Mouse (Mus musculus) adrenal gland, adult (tissue): ENCODE measurements at regions not wholly inside any gene's neighbourhood (a gene's known extent, or its start where the extent isn't known, plus 50 kb on each side); places are given as distances from the start of the nearest gene placed in this dataset.

Source experiments
- DNase-seq, 2 experiments: peaks; one replicate each; pipeline ENCODE4 v3.0.0; 2022 to 2023; ENCODE audit warnings: low spot score in 1 of 2; ENCODE audit not compliant: inconsistent age in 2 of 2

- no peak for DNase-seq
Observed at GRCm38 (mm10) chr13:40509290-40509689, 148.0 kb upstream of the Ofcc1 start.

- DNase-seq = no peak
Observed at GRCm38 (mm10) chr13:40480830-40481229, 119.6 kb upstream of the Ofcc1 start.

- no peak for DNase-seq
Observed at GRCm38 (mm10) chr13:40472683-40473082, 111.4 kb upstream of the Ofcc1 start.

- DNase-seq = peak in 1 of 2 experiments; percentile 21
Observed at GRCm38 (mm10) chr13:40469162-40469561, 107.9 kb upstream of the Ofcc1 start.

- DNase-seq = no peak
Observed at GRCm38 (mm10) chr13:40453360-40453759, 92.1 kb upstream of the Ofcc1 start.

GRCm38 (mm10) chr13:40429831-40430230 lies 68.6 kb upstream of the Ofcc1 start:
- DNase-seq = no peak

GRCm38 (mm10) chr13:40423051-40423450 lies 61.8 kb upstream of the Ofcc1 start:
- DNase-seq = no peak

GRCm38 (mm10) chr13:40417856-40418255 lies 56.6 kb upstream of the Ofcc1 start:
- DNase-seq = no peak

GRCm38 (mm10) chr13:40413074-40413473 lies 51.8 kb upstream of the Ofcc1 start:
- DNase-seq = no peak
